Mouse (Mus musculus): ENCODE results near the gene Banf2. TPM values are rescaled to one million over a fixed set of nuclear protein-coding genes. Genes with fewer than 3 reads are reported as not detected.

The Banf2 gene
- not detected in 2 replicates for polyA plus RNA-seq (2014; fragmentation: Nextera tagmentation; extraction: Ambion mirVana)

- Histone ChIP-seq H3K27ac (ENCODE audit: low read depth, low read length) (no peak within 1 kb of the TSS), H3K36me3 (ENCODE audit: control insufficient read depth, insufficient read depth, low read length) (no peaks in the 10 kb centered on the region), H3K9me3 (ENCODE audit: control insufficient read depth, low read length) (no peaks in the 10 kb centered on the region), H3K4me3 (ENCODE audit: low read depth, low read length) (no peak within 1 kb of the TSS), H3K4me2 (replicated peaks; ENCODE audit: low read depth, low read length) (no peak within 1 kb of the TSS), H3K4me1 (replicated peaks; ENCODE audit: control insufficient read depth, insufficient read depth, low read length) (no peaks in the 10 kb centered on the region), H3K27me3 (ENCODE audit: control insufficient read depth, insufficient read depth, low read length) (no peaks in the 10 kb centered on the region), H3K9ac (ENCODE audit: low read depth, low read length) (no peak within 1 kb of the TSS)
- DNase-seq (ENCODE audit: low spot score) (no peak), ATAC-seq (ENCODE audit: low FRiP score) (no peak)
- 88% methylated on average over 2 of the region's 2 CpGs for WGBS
Observed at GRCm38 (mm10) chr2:144032664-144033063, at the start of gene Banf2. Banf2 (plus strand) TSS chr2:144033059.

DNA sequence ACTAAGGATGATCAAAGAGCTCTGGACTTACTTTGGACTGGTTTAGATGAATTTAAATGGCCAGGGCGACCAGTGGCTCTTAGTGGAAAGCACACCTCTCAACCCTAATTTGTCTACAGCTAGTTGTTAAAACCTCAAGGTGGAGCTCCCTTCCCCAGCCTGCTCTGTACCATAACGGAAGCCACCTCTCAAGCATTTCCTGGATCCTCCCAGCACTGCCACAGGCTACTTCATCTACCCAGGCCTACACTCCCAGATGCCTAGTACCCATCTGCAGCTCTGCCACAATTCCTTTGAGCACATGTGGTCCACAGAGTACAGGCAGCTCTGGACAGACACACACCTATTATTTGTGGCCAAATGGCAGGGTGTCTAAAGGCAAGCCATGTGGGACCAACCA is 49.4 kb upstream of the Banf2 start:
- WGBS: 76% methylated on average over 2 of the region's 2 CpGs

GRCm38 (mm10) chr2:143987485-143987884 is 45.4 kb upstream of the Banf2 start:
- no peak for ATAC-seq (ENCODE audit: low FRiP score)
- no peak for DNase-seq (ENCODE audit: low spot score)
- no peaks in the 10 kb centered on the region for H3K9me3 ChIP-seq (ENCODE audit: control insufficient read depth, low read length)
- H3K27me3 ChIP-seq (ENCODE audit: control insufficient read depth, insufficient read depth, low read length): no peaks in the 10 kb centered on the region
- no peak overlapping the region for H3K9ac ChIP-seq (ENCODE audit: low read depth, low read length)
- no peak overlapping the region for H3K27ac ChIP-seq (ENCODE audit: low read depth, low read length)
- no peak overlapping the region for H3K4me3 ChIP-seq (ENCODE audit: low read depth, low read length)
- no peaks in the 10 kb centered on the region for H3K36me3 ChIP-seq (ENCODE audit: control insufficient read depth, insufficient read depth, low read length)
- WGBS: 78% methylated on average over 2 of the region's 2 CpGs
- H3K4me1 ChIP-seq (replicated peaks; ENCODE audit: control insufficient read depth, insufficient read depth, low read length): no peaks in the 10 kb centered on the region
- H3K4me2 ChIP-seq (replicated peaks; ENCODE audit: low read depth, low read length): no peak overlapping the region

More for the DNA sequence above, 49.4 kb upstream of the Banf2 start:
- no peaks in the 10 kb centered on the region for H3K9me3 ChIP-seq (ENCODE audit: control insufficient read depth, low read length)
- no peak overlapping the region for H3K27ac ChIP-seq (ENCODE audit: low read depth, low read length)
- no peak overlapping the region for H3K9ac ChIP-seq (ENCODE audit: low read depth, low read length)
- no peaks in the 10 kb centered on the region for H3K36me3 ChIP-seq (ENCODE audit: control insufficient read depth, insufficient read depth, low read length)
- no peak overlapping the region for H3K4me2 ChIP-seq (replicated peaks; ENCODE audit: low read depth, low read length)
- no peak for ATAC-seq (ENCODE audit: low FRiP score)
- no peak for DNase-seq (ENCODE audit: low spot score)
- H3K27me3 ChIP-seq (ENCODE audit: control insufficient read depth, insufficient read depth, low read length): no peaks in the 10 kb centered on the region
- no peak overlapping the region for H3K4me3 ChIP-seq (ENCODE audit: low read depth, low read length)
- H3K4me1 ChIP-seq (replicated peaks; ENCODE audit: control insufficient read depth, insufficient read depth, low read length): no peaks in the 10 kb centered on the region

DNA sequence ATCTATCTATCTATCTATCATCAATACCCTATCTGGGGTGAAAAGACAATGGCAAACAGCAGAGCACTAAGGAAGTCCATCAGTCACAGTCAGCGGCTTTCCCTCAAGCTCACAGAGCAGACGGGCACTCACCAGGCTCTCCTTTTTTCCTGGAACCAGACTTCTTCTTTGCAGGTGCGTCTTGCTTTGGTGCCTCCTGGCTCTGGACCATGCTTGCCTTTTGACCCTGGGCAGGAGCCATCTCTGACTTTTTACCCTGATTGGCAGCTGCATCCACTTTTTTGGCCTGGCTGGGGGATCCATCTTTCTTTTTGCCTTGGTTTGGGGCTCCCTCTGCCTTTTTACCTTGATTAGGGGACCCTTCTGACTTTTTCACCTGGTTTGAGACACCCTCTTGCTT is 44.8 kb upstream of the Banf2 start:
- Histone ChIP-seq H3K27ac (ENCODE audit: low read depth, low read length) (no peak overlapping the region), H3K4me3 (ENCODE audit: low read depth, low read length) (no peak overlapping the region), H3K4me2 (replicated peaks; ENCODE audit: low read depth, low read length) (no peak overlapping the region), H3K9ac (ENCODE audit: low read depth, low read length) (no peak overlapping the region), H3K27me3 (ENCODE audit: control insufficient read depth, insufficient read depth, low read length) (no peaks in the 10 kb centered on the region), H3K4me1 (replicated peaks; ENCODE audit: control insufficient read depth, insufficient read depth, low read length) (no peaks in the 10 kb centered on the region), H3K36me3 (ENCODE audit: control insufficient read depth, insufficient read depth, low read length) (no peaks in the 10 kb centered on the region), H3K9me3 (ENCODE audit: control insufficient read depth, low read length) (no peaks in the 10 kb centered on the region)
- ATAC-seq (ENCODE audit: low FRiP score) (no peak), DNase-seq (ENCODE audit: low spot score) (no peak)
- WGBS: 92% methylated on average over 3 of the region's 3 CpGs

GRCm38 (mm10) chr2:143990997-143991396 is 41.9 kb upstream of the Banf2 start:
- no peak for ATAC-seq (ENCODE audit: low FRiP score)
- no peak for DNase-seq (ENCODE audit: low spot score)

DNA sequence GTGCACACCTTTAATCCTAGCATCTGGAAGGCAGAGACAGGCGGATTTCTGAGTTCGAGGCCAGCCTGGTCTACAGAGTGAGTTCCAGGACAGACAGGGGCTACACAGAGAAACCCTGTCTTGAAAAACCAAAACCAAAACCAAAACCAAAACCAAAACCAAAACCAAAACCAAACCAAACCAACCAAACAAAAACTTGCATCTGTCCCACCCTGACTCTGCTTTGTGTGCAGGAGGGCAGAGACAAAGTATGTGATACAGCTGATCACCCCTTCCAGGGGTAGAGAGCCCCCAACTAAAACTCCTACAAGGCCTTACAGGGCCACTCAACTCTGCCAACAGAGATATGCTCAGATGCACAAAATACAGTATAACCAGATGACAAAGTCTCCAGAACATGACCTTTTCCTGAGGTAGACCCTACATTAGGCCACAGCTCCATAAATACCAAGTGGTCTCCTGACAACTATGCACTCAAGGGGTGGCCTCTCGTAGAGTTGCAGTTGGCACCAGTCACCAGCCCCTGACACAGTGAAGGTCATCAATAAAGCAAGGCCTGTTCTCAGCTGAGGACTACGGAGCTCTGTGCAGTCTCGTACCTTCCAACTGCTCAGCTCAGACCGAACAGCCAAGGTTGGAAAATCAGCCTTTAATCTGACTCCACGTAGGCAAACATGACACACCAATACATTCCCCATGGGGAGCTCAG is 40.7 kb upstream of the Banf2 start:
- ATAC-seq (ENCODE audit: low FRiP score): no peak
- Histone ChIP-seq H3K36me3 (ENCODE audit: control insufficient read depth, insufficient read depth, low read length) (no peaks in the 10 kb centered on the region), H3K9me3 (ENCODE audit: control insufficient read depth, low read length) (no peaks in the 10 kb centered on the region), H3K9ac (ENCODE audit: low read depth, low read length) (no peak overlapping the region), H3K27me3 (ENCODE audit: control insufficient read depth, insufficient read depth, low read length) (no peaks in the 10 kb centered on the region), H3K4me1 (replicated peaks; ENCODE audit: control insufficient read depth, insufficient read depth, low read length) (no peaks in the 10 kb centered on the region), H3K27ac (ENCODE audit: low read depth, low read length) (no peak overlapping the region), H3K4me2 (replicated peaks; ENCODE audit: low read depth, low read length) (no peak overlapping the region), H3K4me3 (ENCODE audit: low read depth, low read length) (no peak overlapping the region)
- WGBS: 92% methylated on average over 7 of the region's 7 CpGs
- no peak for DNase-seq (ENCODE audit: low spot score)

More at GRCm38 (mm10) chr2:143990997-143991396, 41.9 kb upstream of the Banf2 start:
- no peak overlapping the region for H3K27ac ChIP-seq (ENCODE audit: low read depth, low read length)
- H3K9me3 ChIP-seq (ENCODE audit: control insufficient read depth, low read length): no peaks in the 10 kb centered on the region
- no peak overlapping the region for H3K9ac ChIP-seq (ENCODE audit: low read depth, low read length)
- H3K4me2 ChIP-seq (replicated peaks; ENCODE audit: low read depth, low read length): no peak overlapping the region
- WGBS: 63% methylated on average over 1 of the region's 1 CpGs
- H3K4me3 ChIP-seq (ENCODE audit: low read depth, low read length): no peak overlapping the region
- H3K27me3 ChIP-seq (ENCODE audit: control insufficient read depth, insufficient read depth, low read length): no peaks in the 10 kb centered on the region
- no peaks in the 10 kb centered on the region for H3K36me3 ChIP-seq (ENCODE audit: control insufficient read depth, insufficient read depth, low read length)
- no peaks in the 10 kb centered on the region for H3K4me1 ChIP-seq (replicated peaks; ENCODE audit: control insufficient read depth, insufficient read depth, low read length)

- no peak for DNase-seq (ENCODE audit: low spot score)
- no peak overlapping the region for H3K9ac ChIP-seq (ENCODE audit: low read depth, low read length)
- no peaks in the 10 kb centered on the region for H3K27me3 ChIP-seq (ENCODE audit: control insufficient read depth, insufficient read depth, low read length)
- no peaks in the 10 kb centered on the region for H3K9me3 ChIP-seq (ENCODE audit: control insufficient read depth, low read length)
- no peaks in the 10 kb centered on the region for H3K36me3 ChIP-seq (ENCODE audit: control insufficient read depth, insufficient read depth, low read length)
- no peak overlapping the region for H3K27ac ChIP-seq (ENCODE audit: low read depth, low read length)
- no peaks in the 10 kb centered on the region for H3K4me1 ChIP-seq (replicated peaks; ENCODE audit: control insufficient read depth, insufficient read depth, low read length)
- no peak overlapping the region for H3K4me2 ChIP-seq (replicated peaks; ENCODE audit: low read depth, low read length)
- 78% methylated on average over 1 of the region's 1 CpGs for WGBS
- ATAC-seq (ENCODE audit: low FRiP score): no peak
- no peak overlapping the region for H3K4me3 ChIP-seq (ENCODE audit: low read depth, low read length)
Observed at GRCm38 (mm10) chr2:143992977-143993376, 39.9 kb upstream of the Banf2 start.

DNA sequence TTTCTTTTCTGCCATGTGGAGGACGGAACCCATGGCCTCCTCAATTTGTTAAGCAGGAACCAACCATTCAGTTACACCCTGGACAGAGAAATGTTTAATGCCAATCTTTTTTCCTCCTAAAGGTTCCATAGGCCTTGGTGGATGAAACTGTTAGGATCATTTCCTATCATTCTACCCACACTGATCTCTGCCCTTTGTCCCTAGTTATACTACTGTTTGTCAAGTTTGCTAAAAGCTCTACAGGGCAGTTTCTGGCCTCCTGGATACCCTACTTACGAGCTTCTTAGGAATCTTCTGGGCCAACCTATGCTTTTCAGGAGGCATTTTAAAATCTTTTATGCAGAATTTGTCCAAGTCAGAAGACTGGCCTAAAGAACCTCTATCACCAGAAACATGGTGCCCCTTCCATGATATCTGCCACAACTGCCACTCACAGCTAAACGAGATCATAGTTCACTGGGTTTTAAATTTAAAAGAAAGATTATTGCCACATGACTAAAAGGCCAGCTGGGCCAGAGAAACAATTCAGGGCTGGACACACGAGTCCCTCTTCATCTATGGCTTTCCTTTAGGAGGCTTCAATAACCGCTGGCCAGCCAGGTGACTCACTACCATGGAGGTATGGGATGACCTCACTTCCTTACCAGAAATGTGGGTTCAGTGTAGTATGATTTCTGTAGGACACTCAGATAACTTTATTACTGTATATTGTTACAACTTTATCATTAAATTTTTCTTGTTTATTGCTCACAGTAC is 30.5 kb upstream of the Banf2 start:
- no peak for ATAC-seq (ENCODE audit: low FRiP score)
- H3K9ac ChIP-seq (ENCODE audit: low read depth, low read length): no peak overlapping the region
- H3K27ac ChIP-seq (ENCODE audit: low read depth, low read length): no peak overlapping the region
- H3K36me3 ChIP-seq (ENCODE audit: control insufficient read depth, insufficient read depth, low read length): no peaks in the 10 kb centered on the region
- DNase-seq (ENCODE audit: low spot score): no peak
- 86% methylated on average over 5 of the region's 5 CpGs for WGBS
- no peaks in the 10 kb centered on the region for H3K27me3 ChIP-seq (ENCODE audit: control insufficient read depth, insufficient read depth, low read length)
- H3K4me2 ChIP-seq (replicated peaks; ENCODE audit: low read depth, low read length): no peak overlapping the region
- H3K9me3 ChIP-seq (ENCODE audit: control insufficient read depth, low read length): no peaks in the 10 kb centered on the region
- H3K4me1 ChIP-seq (replicated peaks; ENCODE audit: control insufficient read depth, insufficient read depth, low read length): no peaks in the 10 kb centered on the region
- no peak overlapping the region for H3K4me3 ChIP-seq (ENCODE audit: low read depth, low read length)

GRCm38 (mm10) chr2:144003544-144003943 is 29.3 kb upstream of the Banf2 start:
- no peak overlapping the region for H3K27ac ChIP-seq (ENCODE audit: low read depth, low read length)
- no peaks in the 10 kb centered on the region for H3K4me1 ChIP-seq (replicated peaks; ENCODE audit: control insufficient read depth, insufficient read depth, low read length)
- no peak overlapping the region for H3K9ac ChIP-seq (ENCODE audit: low read depth, low read length)
- no peak overlapping the region for H3K4me2 ChIP-seq (replicated peaks; ENCODE audit: low read depth, low read length)
- no peak overlapping the region for H3K4me3 ChIP-seq (ENCODE audit: low read depth, low read length)
- H3K36me3 ChIP-seq (ENCODE audit: control insufficient read depth, insufficient read depth, low read length): no peaks in the 10 kb centered on the region
- DNase-seq (ENCODE audit: low spot score): no peak
- no peaks in the 10 kb centered on the region for H3K9me3 ChIP-seq (ENCODE audit: control insufficient read depth, low read length)
- H3K27me3 ChIP-seq (ENCODE audit: control insufficient read depth, insufficient read depth, low read length): no peaks in the 10 kb centered on the region
- WGBS: 80% methylated on average over 2 of the region's 2 CpGs
- no peak for ATAC-seq (ENCODE audit: low FRiP score)

Data from hindbrain, embryonic 11.5 days (tissue).